Mouse (Mus musculus) heart, postnatal 14 days (tissue): ENCODE measurements around the gene Wtap. TPM values are rescaled to one million over a fixed set of nuclear protein-coding genes. Genes with fewer than 3 reads are reported as not detected.
"Not testable (repeated sequence)": the region's sequence is repeated elsewhere in the genome, so short reads cannot be mapped to it uniquely, and the experiment has no call there.

ENCODE experiments used
- DNase-seq, 2 experiments: peaks; one replicate each; pipeline ENCODE4 v3.0.0; 2021 to 2022
- intact Hi-C: fragments of 180-260 bp; cut with DNase I; formaldehyde crosslinking; loops from one replicate; pipeline ENCODE4 v1.15.1; 2025
- total RNA-seq, 2 experiments: library from RNA; stranded (reverse); gene quantifications; 2 replicates each; pipeline ENCODE4 v1.2.3; 2021

Wtap gene
- total RNA-seq, 2 experiments from 2014 or later: 38.8 to 41.1 TPM

DNA sequence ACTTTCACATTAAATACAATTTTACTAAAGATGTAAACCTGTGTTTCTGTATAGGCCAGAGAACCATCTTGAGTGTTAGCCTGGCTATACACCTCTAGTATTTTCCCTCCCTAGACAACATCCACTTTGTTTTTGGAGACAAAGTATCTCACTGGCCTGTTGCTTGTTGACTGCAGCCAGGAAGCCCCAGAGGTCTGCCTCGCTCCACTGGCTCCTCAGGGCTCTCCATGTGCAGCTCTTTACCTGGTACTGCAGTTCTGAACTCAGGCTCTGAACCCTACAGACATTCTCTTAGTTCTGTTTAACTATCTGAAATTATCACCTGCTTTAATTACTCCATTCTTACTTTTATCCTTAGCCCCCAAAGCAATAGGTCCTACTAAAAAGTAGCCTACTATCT lies 15.4 kb downstream of the Wtap start:
- intact Hi-C loops: no loop called here
- no peak for DNase-seq

DNA sequence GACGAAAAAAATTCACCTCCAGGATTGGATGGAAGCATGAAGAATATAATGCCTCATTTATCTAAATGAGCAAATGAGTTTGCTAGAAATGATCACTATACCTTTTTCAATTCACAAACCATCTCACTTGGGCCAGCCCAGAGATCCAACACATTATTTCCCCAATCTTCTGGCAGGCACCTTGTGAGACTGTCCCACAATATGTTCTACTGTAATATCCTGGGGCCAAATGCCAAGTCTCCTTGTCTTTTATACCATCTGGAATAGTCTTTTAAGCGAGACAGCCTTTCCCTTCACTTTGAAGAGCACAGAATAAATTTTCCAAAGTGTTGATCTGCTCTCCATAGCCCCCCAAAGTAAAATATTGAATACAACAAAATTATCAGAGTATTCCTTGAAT lies 20.1 kb downstream of the Wtap start:
- DNase-seq: no peak
- intact Hi-C loops: no loop called here

DNA sequence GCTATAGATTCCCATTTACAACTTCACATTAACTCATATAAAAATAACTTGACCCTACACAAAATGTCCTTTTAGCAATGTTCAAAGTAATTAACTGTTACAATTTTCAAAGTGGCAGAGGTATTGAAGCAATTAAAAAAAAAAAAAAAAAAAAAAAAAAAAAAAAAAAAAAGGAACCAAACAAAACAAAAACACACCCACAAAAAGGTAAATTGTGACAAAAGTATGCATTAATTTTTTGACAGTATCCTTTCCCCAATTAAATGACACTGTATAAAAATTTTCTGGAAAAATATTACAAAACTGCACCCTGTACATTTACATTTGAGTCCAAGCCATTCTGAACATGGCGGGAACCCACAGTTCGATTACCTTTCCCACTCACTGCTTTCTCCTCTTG lies 26.8 kb downstream of the Wtap start:
- no peak for DNase-seq
- intact Hi-C loops: no loop called here

DNA sequence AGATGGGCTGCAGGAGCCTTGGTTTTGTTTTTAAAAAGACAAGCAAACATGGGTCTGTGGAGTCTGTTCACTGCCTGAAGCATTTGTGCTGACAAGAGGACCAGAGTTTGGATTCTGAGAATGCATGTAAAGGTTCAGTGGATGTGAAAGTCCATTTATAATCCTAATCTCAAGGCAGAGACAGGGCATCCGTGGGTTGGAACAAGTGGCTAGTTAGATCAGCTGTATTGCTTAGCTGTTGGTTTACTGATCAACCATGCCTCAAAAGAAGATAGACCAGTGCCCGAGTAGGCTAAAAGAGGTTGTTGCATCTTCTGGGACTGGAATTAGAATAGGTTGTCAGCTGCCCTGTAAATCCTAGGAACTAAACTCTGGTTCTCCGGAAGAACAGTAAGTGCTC lies 30.5 kb downstream of the Wtap start:
- intact Hi-C loops: no loop called here
- no peak for DNase-seq

DNA sequence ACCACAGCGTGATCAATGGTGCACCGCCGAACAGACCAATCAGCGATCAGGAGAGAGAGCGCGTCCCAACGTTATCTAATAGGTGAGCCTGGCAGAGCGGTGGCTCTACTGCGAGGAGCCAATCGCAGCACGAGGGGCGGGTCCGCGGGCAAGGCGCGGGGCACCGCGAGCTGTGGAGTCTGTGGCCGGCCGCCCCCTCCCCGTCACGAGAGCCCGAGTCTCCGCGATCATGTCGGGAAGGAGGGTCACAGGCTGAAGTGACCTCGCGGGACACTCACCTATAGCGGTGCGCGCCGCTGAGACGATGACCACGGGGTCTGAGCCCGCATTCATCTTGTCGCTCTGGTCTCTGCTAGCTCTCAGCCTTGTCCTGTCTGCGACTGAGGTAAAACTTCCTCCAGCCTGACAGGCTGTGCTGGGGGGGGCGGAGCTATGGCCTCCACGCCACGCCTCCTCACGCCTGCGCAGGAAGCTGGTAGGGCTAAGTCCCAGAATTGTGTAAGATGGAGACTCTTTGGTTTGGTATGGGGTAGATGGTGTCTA lies 33.6 kb downstream of the Wtap start, which contains the start of gene Acat2:
Gene Acat2, minus strand, starts transcription at position 417 of the 543 bp plus-strand sequence.
- intact Hi-C loops: no loop called here
- peak; percentile 90 to 94 for DNase-seq

DNA sequence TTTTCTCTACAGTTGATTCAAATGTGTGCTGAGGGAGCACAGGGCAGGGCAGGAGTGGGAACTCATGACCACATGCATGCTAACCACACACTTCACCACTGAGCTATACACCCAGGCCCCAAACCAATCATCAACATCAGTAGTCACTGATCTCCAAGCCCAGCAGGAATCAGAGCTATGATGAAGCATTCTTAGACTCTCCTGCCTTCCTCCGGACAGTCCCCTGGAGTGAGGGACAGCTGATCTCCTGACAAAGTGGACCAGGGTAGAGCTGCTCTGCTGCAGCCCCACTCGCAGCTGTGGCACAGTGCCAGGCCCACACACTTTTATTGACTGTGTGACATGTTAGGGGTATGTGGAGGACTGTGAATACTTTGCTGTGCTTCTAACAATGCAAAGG lies 34.6 kb downstream of the Wtap start:
- DNase-seq, intact Hi-C loops: not testable (repeated sequence)

DNA sequence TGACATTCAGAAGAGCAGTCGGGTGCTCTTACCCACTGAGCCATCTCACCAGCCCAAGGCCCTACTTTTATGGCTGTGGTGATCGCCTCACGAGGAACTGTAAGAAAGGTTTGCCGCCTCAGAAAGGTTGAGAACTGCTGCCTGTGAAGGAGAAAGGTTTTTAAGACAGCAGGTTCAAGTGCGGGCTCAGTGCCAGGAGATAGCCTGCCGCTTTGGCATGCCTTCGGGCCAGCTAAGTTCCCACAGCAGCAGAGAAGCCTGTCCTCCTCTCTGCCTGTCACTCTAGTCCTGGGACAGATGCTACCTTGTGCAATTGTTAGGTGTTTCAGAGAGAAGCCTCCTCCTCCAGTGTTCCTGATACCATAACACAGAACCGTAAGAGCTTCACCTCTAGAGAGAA lies 37.3 kb downstream of the Wtap start:
- DNase-seq: no peak
- intact Hi-C loops: no loop called here

DNA sequence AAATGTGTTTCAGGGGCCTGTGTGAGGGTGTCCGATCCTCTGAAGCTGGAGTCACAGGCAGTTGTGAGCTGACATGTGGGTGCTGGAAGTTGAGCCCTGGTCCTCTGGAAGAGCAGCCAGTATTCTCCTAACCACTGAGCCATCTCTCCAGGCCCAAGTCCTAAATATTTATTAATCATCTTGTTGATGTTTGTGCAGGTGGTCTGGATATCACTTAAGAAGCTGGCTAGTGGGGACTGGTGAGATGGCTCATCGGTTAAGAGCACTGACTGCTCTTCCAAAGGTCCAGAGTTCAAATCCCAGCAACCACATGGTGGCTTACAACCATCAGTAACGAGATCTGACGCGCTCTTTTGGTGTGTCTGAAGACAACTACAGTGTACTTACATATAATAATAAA lies 44.3 kb downstream of the Wtap start:
- intact Hi-C loops: no loop called here
- no peak for DNase-seq

DNA sequence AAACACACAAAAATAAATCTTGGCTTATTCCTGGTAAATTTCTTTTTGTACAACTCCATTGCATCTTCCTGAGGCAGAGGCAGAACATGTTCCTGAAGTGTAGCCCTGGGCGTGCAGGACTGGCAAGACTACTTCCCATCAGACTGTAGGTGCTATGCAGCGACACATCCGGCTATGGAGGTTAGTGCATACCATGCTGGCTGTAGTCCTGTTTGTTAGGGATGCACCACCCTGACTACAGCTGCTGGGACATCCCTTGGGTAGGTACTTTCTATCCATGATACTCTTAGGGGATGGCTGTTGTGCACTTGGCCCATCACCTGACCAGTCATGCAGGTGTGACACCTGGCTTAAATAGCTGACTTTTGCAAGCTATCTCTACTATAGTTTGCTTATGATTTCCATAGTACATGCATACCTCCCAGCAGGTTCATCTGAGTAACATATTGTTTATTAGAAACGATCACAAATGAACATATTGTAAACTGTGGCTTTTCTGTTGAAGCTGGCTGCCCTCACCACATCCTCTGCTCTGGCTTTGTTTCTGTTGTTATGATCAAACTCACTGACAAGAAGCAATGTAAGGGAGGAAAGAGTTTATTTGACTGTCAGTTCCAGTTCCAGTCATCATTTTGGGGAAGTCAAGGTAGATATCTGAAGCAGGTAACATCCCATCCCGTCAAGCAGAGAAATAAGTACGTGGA lies 51.4 kb downstream of the Wtap start:
- DNase-seq: no peak
- intact Hi-C loops: no loop called here

DNA sequence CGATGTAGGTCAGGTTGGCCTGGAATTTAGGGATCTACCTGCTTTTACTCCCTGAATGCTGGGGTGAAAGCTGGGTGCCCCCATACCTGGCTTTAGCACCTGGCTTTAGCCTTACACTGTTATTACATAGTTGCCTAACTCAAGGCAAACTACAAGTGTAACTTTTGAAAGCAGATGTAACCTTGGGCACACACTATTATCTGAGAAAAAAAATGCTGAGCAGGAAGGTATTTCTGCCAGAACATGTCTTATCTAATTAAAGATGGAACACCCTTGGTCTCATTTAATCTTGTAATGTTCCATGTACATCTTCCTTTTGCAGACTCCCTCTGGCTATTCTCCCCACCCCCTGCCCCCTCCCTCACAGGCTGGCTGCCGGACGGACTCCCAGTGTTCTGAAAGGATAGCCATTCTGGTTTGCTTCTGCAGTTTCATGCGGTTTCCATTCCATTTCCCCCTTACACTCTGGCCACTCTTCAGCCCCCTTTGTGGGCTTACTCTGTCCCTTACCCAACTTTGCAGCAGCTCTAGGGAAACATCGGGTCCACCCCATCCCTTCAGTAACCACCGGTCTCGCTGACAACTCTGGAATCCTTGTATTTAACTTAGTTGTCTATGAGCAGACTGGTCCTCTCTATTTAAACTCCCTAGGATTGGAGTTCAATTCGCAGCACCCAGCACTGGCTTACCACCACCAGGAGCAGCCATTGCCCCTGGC lies 52.3 kb downstream of the Wtap start:
- intact Hi-C loops: no loop called here

DNA sequence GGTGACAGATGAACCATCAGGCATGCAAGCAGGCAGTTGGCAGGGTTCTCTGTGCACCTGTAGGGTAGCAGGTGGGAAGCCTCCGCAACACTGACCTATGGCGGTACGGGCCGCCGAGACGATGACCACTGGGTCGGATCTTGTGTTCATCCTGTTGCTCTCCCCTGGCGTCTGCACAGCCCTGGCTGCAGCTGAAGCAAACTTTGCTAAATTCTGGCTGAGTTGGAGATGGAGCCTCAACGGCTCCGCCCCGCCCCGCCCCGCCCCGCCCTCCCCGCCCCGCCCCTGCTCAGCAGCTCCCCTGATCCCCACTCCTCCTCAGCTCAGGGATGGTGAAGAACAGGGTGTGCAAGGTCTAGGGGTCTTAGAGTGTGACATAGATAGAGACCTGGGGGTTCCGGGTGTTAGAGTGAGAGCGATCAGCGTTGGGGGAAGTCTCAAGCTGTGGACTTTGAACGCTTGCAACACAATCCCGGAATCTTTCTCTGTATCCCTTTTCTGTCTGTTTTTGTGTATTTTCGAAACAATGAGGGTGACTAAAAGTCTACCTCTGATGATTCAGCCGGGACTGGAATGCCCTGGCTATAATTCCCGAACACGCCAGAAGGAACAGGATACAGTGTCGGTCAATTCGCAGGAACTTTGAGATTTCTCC lies 53.7 kb downstream of the Wtap start, which contains the start of gene Acat3:
Gene Acat3, minus strand, starts transcription at position 450 of the 655 bp plus-strand sequence.
- no peak for DNase-seq
- intact Hi-C loops: no loop called here

More for the DNA sequence above, 52.3 kb downstream of the Wtap start:
- DNase-seq: no peak

DNA sequence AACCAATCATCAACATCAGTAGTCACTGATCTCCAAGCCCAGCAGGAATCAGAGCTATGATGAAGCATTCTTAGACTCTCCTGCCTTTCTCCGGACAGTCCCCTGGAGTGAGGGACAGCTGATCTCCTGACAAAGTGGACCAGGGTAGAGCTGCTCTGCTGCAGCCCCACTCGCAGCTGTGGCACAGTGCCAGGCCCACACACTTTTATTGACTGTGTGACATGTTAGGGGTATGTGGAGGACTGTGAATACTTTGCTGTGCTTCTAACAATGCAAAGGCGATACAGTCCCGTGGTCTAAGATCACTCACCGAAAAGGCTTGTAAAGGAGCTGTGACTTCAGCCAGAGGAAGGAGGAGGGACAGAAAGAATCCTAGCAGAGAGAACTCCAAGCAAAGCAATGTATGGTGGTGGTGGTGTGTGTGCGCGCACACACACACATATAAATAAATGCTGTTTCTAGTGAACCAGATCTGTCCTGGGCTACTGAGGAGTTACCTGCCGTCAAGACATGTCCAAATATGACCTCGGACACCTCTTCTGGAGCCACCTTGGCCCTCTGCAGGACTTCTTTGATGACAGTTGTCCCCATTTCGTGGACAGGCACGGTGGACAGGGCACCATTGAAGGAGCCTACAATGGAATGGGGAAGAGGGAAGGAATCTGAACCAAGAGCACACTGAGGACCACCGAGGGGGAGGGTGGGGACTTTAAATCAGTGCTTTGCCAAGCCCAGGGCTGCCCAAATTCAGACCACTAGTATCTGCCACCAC lies 54.4 kb downstream of the Wtap start:
- DNase-seq, intact Hi-C loops: not testable (repeated sequence)

DNA sequence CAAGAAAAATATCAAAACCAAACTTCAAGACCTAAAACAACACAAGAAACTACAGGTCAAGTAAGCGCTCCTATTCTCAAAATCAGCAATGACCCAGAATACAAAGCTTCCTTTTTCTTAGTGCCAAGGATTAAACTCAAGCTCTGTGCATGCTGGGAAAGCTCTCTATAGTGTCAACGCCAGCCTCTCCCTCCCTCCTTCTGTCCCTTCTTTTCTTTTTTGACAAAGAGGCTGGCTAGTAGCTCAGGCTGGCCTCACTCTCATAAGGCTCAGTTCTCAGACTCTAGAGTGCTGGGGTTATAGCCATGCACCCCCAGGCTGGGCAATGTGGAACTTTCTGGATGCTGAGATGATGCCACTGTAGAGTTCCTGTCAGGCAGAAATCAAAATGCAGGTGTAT lies 55.9 kb downstream of the Wtap start:
- intact Hi-C loops: no loop called here
- DNase-seq: no peak

DNA sequence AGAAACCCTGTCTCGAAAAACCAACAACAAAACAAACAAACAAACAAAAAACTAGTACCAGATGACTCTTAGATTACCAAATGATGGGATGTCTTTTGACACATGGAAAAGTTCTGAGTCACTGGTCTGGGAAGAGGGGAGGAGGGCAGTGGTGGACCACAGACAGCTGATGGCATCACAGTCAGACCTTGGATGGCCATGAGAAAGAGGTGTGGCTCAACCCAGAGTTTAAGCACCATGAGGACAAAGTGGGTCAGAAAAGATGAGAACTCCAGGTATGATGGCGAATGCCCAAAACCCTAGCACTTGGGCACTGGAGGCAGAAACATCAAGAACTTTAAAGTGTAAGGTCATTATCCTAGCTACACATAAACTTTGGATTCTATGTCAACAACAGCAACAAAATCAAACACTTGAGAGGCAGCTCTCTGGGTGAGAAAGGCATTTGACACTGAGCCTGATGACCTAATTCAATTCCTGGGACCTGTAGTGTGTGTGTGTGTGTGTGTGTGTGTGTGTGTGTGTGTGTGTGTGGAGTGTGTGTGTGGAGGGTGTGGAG lies 56.5 kb downstream of the Wtap start:
- intact Hi-C loops: no loop called here
- DNase-seq: no peak

DNA sequence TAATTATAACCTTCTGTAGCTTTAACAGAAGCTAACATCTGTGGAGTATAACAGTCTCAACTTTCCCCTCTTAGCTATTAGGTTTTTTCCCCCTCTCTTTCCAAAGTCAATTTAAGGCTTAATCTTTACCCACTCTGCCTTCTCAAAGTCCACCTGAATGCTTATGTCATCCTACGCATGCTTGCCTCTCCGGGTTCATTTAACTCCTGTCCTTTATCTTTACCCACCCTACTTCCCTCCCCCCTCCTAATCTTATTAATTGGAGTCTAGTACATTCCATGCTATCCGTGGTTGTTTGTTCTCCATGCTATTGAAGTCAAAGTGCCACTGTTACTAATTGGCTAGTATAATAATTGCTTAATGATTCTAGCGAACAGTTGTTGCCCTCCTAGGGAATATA lies 58.2 kb downstream of the Wtap start:
- intact Hi-C loops: no loop called here
- no peak for DNase-seq

DNA sequence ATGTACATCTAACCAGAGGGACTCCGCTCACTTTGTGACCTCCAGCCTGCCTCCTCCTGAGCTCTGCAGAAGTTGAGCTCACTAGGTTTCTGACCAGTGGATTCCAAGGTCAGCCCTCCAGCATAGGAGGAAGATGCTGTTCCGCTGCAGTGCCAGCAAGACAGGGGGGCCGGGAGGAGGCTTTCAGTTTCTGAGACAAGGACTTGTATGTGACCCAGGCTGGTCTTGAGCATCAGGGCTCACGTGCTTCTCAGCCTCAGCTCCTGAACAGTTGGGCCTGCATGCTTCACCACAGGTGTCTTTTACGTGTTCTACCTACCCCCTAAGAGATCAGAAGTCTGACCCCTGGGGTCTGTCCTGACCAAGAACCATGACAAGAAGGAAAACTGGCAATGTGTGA lies 62.4 kb downstream of the Wtap start:
- intact Hi-C loops, DNase-seq: not testable (repeated sequence)

DNA sequence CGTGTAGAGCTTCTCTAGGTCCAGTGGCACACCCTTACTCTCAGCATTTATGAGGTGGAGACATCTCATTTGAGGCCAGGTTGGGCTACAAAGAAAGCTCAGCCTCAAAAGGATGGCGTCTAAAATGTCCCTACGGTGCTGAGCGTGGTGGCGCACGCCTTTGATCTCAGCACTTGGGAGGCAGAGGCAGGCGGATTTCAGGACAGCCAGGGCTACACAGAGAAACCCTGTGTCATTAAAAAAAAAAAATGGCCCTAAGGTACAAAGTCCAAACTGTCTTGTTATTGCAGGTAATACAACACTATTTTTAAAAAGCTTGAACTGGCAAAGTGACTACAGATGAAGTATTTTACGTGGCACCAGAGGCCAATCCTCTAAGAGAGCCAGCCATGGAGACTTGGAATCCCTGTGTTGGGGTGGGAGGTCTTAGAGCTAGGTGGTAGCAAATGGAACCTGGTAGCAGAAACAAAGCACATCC lies 68.2 kb downstream of the Wtap start:
- intact Hi-C loops: no loop called here
- no peak for DNase-seq

DNA sequence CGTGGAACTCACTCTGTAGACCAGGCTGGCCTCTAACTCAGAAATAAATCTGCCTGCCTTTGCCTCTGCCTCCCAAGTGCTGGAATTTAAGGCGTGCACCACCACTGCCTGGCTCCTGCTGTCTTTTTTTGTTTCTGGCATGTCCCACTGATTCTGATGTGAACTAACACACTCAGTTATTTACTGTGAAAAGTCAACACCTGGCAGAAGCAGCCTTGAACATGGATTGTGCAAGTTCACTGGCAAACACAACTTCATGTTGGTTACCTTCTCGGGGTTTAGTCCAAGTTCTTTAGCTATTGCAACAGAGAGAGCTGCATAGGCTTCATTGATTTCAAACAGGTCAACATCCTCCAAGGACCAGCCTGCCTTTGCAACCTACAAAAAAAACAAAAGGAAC lies 69.0 kb downstream of the Wtap start:
- DNase-seq: no peak
- intact Hi-C loops: no loop called here

DNA sequence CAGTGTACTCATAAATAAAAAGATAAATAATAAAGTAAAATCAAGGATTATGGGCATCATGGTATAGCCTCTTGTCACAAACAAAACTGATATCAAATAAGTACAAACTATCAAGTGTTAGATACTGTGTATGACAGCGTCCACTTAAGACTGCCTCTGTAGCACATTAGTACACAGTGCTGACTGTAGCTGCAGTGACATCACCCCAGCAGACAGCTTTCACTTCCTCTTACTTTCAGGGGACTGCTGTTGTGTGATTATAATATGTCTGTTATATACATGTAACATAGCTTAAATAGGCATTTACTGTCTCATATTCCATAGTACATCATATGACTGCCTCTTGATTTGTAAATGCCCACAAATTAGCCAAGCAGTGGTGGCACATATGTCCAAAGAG lies 72.9 kb downstream of the Wtap start:
- intact Hi-C loops: no loop called here
- no peak for DNase-seq
